Mouse (Mus musculus): Measurements from ENCODE around the gene Ptar1.

DNA sequence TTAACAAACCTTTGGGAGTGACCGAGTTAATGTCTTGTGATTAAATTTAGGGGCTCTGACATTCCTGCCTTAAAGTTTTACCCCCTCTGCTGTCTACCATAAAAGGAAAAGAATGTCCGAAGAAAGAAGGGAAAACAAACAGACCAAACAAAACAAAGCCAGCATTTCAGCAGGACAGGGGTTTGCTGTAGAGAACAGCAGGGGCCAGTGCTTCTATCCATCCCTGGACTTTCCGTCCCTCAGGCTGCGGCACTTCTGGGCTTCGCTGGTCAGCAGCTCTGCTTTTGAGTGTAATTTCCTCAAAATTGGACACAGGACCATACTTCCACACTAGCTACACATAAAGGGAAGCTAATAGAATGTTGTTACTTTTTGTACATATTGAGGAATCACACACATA lies 81.6 kb downstream of the Ptar1 start:
- TF ChIP-seq POLR2A (IDR thresholded peaks at IDR 0.05; ENCODE audit: borderline replicate concordance, extremely low read depth, insufficient read depth, insufficient read length, poor library complexity, severe bottlenecking) (no peak), CTCF (IDR thresholded peaks at IDR 0.05; ENCODE audit: borderline replicate concordance, extremely low read depth, insufficient read depth, insufficient read length) (no peak)
